Mouse (Mus musculus) midbrain, embryonic 13.5 days (tissue): Measurements from ENCODE around the gene Atoh8. TPM values are rescaled to one million over a fixed set of nuclear protein-coding genes. Genes with fewer than 3 reads are reported as not detected.
A peak's percentile ranks its signal among the peaks of the same experiment; 100 is the strongest.

ENCODE experiments used
- ATAC-seq: fragments of 200-750 bp; cut with Nextera tagmentation; 2 replicates; pipeline ENCODE4 v1.8.0; 2017; ENCODE audit warnings: mild to moderate bottlenecking, moderate TSS enrichment, moderate library complexity
- H3K27ac ChIP-seq: fragments of 300-500 bp; sonication (generic); 2 replicates; pipeline ENCODE4 v1.5.1; 2015; ENCODE audit warnings: inconsistent platforms, mild to moderate bottlenecking, moderate library complexity
- H3K27me3 ChIP-seq: fragments of 300-500 bp; sonication (generic); 2 replicates; pipeline ENCODE4 v1.6.1; 2015; ENCODE audit warnings: mild to moderate bottlenecking, inconsistent platforms
- H3K36me3 ChIP-seq: fragments of 300-500 bp; sonication (generic); 2 replicates; pipeline ENCODE4 v1.6.1; 2015; ENCODE audit warnings: mild to moderate bottlenecking, inconsistent platforms
- H3K4me1 ChIP-seq: fragments of 300-500 bp; sonication (generic); replicated peaks from 2 replicates; pipeline ENCODE4 v1.6.1; 2015; ENCODE audit warnings: inconsistent platforms
- H3K4me2 ChIP-seq: fragments of 300-500 bp; sonication (generic); replicated peaks from 2 replicates; pipeline ENCODE4 v1.6.1; 2015; ENCODE audit warnings: moderate library complexity, mild to moderate bottlenecking, inconsistent platforms
- H3K4me3 ChIP-seq: fragments of 300-500 bp; sonication (generic); replicated peaks from 2 replicates; pipeline ENCODE4 v1.5.1; 2015; ENCODE audit warnings: mild to moderate bottlenecking, inconsistent platforms
- H3K9ac ChIP-seq: fragments of 300-500 bp; sonication (generic); replicated peaks from 2 replicates; pipeline ENCODE4 v1.6.1; 2015; ENCODE audit warnings: mild to moderate bottlenecking, inconsistent platforms
- H3K9me3 ChIP-seq: fragments of 300-500 bp; sonication (generic); 2 replicates; pipeline ENCODE4 v1.6.1; 2016; ENCODE audit warnings: mild to moderate bottlenecking, inconsistent platforms
- WGBS: fragments of 180-500 bp; shearing (Covaris S2); methylation state at CpG from one replicate; pipeline ENCODE4 v1.1.7; 2015; 5-methylcytosine and 5-hydroxymethylcytosine counted together
- polyA plus RNA-seq: library from polyadenylated mRNA; unstranded; fragments of >200 nt; fragmentation: Nextera tagmentation; extraction: Ambion mirVana; gene quantifications from 2 replicates; pipeline ENCODE4 v1.2.1, GENCODE M21; 2015

Atoh8 gene
- polyA plus RNA-seq, 1 experiment from 2014 or later: 3.8 TPM

DNA sequence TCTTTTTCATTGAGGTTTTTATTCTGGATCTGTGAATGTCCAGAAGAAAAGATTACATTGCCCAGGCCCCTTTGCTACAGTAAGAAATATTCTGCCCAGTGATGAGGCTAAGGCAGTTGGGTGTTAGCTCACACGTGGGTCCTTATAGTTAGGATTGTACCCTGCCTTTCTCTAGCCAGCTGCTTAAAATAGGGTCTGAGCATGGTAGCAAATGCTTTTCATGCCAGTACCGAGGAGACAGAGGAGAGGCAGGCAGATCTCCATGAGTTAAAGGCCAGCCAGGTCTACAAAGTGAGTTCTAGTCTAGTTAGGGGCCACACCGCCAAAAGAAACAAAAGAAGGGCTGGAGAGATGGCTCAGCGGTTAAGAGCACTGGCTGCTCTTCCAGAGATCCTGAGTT, 17.8 kb upstream of the Atoh8 start:
- Histone ChIP-seq H3K4me3 (no peak overlapping the region), H3K4me2 (no peak overlapping the region), H3K9me3 (no peaks in the 10 kb centered on the region), H3K27ac (no peak overlapping the region), H3K9ac (no peak overlapping the region), H3K36me3 (no peaks in the 10 kb centered on the region), H3K27me3 (no peaks in the 10 kb centered on the region), H3K4me1 (peaks cover 14% of the 10 kb centered on the region)
- WGBS: 83% methylated on average over 4 of the region's 4 CpGs
- ATAC-seq: no peak

DNA sequence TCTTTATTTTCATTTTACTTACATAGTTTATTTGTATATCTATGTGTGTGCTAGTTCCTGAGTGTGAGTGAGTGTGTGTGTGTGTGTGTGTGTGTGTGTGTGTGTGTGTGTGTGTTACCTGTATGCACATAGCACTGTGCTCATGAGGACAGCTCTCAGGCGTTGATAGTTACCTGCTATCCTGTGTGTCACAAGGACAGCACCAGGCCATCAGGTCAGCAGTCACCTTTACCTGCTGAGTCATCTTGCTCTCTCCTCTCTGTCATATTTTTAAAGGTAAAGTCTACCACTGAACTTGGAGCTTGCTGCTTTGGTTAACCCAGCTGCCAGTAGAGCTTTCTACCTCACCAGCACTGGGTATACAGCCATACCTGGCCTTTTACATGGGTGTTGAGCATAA, 17.1 kb upstream of the Atoh8 start:
- Histone ChIP-seq H3K4me2 (no peak overlapping the region), H3K27me3 (no peaks in the 10 kb centered on the region), H3K36me3 (no peaks in the 10 kb centered on the region), H3K9ac (no peak overlapping the region), H3K4me3 (no peak overlapping the region), H3K4me1 (peaks cover 14% of the 10 kb centered on the region), H3K27ac (no peak overlapping the region), H3K9me3 (no peaks in the 10 kb centered on the region)
- 63% methylated on average over 1 of the region's 1 CpGs for WGBS
- no peak for ATAC-seq

DNA sequence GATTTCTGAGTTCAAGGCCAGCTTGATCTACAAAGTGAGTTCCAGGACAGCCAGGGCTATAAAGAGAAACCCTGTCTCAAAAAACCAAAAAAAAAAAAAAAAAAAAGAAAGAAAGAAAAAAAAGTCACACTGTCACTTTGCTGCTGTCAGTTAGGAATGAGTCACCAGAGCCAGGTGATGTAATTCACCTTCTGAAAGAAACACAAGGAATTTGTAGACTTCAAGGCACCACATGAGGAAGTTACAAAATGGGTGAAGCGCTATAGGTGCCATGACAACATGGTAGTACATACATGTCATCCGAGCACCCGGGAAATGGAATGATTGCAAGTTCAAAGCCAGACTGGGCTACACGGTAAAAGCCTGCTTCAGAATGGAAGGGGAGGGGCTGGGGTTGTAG, 14.6 kb upstream of the Atoh8 start:
- H3K27ac ChIP-seq: no peak overlapping the region
- H3K36me3 ChIP-seq: no peaks in the 10 kb centered on the region
- H3K4me1 ChIP-seq: peaks cover 12% of the 10 kb centered on the region
- H3K27me3 ChIP-seq: no peaks in the 10 kb centered on the region
- H3K9ac ChIP-seq: no peak overlapping the region
- H3K4me2 ChIP-seq: no peak overlapping the region
- 87% methylated on average over 4 of the region's 4 CpGs for WGBS
- H3K4me3 ChIP-seq: no peak overlapping the region
- H3K9me3 ChIP-seq: no peaks in the 10 kb centered on the region
- no peak for ATAC-seq

DNA sequence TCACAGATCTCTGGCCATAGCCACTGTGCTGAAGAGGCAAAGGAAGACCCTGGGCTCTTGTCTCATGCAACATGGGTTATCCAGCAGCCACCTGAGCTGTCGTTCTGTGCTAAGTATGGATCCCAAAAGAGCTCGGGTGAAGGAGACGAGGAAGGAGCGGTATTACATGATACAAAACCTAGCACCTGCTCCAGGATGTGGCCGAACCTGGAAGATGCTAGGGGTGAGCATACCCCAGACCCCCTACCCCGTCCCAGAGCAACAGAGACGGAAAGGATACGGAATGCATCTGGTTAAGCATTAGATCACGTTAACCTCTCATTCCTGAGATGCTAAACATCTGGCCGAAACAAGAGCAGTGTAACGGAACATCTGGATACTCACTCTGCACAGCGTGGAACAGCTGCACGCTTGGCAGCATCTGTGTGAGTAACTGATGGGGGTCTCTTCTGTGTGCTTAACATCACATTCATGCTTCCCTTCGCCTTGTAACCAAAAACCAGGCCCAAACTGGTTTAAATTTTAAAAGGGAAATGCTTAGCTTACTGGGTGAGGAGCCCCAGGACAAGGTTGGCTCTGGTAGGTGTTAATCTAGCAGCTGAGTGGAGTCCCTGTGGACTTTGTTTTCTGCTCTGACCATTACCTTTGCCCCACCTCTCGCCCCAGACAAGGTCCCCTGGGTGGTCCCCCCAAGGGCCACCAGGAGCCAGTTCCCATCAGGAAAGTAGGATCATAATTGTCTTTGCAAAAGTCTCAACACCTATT, 13.0 kb upstream of the Atoh8 start:
- Histone ChIP-seq H3K27me3 (no peaks in the 10 kb centered on the region), H3K4me3 (no peak overlapping the region), H3K27ac (no peak overlapping the region), H3K9me3 (no peaks in the 10 kb centered on the region), H3K4me2 (no peak overlapping the region), H3K4me1 (0 out of 2 replicates have a peak, but pooled peaks cover 3% of the 10 kb centered on the region), H3K36me3 (no peaks in the 10 kb centered on the region), H3K9ac (no peak overlapping the region)
- no peak for ATAC-seq
- WGBS: 87% methylated on average over 15 of the region's 15 CpGs

DNA sequence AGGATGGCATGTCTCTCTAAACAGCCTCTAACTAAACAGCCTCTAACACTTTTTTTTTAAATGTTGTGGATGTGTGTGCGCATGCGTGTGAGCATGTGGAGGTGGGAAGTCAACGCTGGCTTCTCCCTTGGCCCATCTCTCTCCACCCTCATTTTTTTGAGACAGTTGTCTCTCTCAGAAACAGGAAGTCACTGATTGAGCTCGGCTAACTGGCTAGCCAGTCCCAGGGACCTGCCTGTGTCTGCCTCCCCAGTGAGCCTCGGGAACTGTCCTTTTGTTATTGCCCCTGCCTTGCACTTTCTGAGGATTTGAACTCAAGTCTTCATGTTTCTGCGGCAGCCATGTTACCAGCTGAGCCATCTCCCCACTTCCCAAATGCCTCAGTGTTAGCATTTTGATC, 10.9 kb upstream of the Atoh8 start:
- no peak overlapping the region for H3K4me3 ChIP-seq
- no peak overlapping the region for H3K27ac ChIP-seq
- H3K9ac ChIP-seq: no peak overlapping the region
- H3K9me3 ChIP-seq: no peaks in the 10 kb centered on the region
- 87% methylated on average over 6 of the region's 6 CpGs for WGBS
- no peak for ATAC-seq
- H3K27me3 ChIP-seq: peaks cover 5% of the 10 kb centered on the region; the same call in 1 of the 2 replicates
- H3K36me3 ChIP-seq: no peaks in the 10 kb centered on the region
- H3K4me1 ChIP-seq: 0 out of 2 replicates have a peak, but pooled peaks cover 3% of the 10 kb centered on the region
- H3K4me2 ChIP-seq: no peak overlapping the region

DNA sequence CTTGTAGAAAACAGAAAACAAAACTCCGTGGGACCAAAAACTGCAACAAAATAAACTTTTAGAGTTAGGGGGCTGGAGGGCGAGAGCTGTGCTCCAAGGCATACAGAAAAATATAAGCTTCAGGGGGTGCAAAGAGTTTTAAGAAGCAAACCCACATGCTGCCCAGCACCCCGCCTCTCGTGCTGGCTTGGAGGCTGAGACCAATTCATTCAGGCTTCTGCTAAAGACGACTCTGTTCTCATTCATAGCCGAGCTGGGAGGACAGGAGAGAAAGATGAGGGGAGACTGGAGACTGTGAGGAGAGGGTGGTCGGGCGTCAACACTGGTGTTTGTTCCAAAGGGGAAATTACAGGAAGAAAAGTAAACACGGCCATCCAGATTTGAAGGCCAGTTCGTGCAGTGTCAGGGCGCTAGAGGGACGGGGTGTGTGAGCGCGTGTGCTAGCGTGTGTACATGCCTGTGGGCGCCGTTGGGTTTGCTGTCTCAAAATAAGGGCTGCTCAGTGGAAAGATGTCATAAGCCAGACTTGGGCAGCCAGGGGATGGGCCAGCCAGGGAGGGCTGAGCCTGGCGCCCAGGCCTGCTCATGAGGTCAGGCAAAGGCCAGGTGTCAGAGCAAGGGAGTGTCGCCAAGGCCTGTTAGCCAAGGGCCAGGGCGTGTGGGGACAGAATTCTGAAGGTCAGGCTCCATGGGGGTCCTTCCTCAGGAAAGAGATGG, 9.3 kb upstream of the Atoh8 start:
- ATAC-seq: peak; percentile 59; the same call in 1 of the 2 replicates
- 0 out of 2 replicates have a peak, but pooled peaks cover 3% of the 10 kb centered on the region for H3K4me1 ChIP-seq
- peak overlapping the region; percentile 72 for H3K27ac ChIP-seq
- no peak overlapping the region for H3K9ac ChIP-seq
- H3K27me3 ChIP-seq: peaks cover 18% of the 10 kb centered on the region
- H3K4me3 ChIP-seq: no peak overlapping the region
- no peak overlapping the region for H3K4me2 ChIP-seq
- H3K9me3 ChIP-seq: no peaks in the 10 kb centered on the region
- H3K36me3 ChIP-seq: no peaks in the 10 kb centered on the region
- 65% methylated on average over 20 of the region's 20 CpGs for WGBS

DNA sequence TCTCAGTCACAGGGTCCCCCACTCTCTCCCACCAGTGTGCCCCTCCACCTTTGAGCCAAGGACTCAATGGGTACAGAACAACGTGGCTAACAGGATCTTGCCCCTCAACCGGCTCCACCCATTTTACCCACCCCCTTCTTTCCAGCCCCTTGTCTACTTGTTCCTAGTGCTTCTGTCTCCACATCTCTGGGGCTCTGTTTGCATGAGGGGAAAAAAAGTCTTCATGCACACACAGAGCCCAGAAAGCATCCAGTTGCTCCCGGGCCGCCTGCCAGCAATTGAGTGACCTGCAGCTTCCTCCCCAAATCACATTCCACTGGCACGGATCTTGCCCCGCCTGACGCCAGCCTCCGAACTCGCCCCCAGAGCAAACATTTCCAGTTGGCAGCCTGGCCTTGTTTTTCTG, 8.8 kb upstream of the Atoh8 start:
- Histone ChIP-seq H3K4me3 (no peak overlapping the region), H3K4me1 (0 out of 2 replicates have a peak, but pooled peaks cover 3% of the 10 kb centered on the region), H3K9ac (no peak overlapping the region), H3K9me3 (no peaks in the 10 kb centered on the region), H3K4me2 (no peak overlapping the region), H3K36me3 (no peaks in the 10 kb centered on the region), H3K27ac (peak overlapping the region; percentile 72; the same call in 1 of the 2 replicates), H3K27me3 (peaks cover 24% of the 10 kb centered on the region)
- WGBS: 40% methylated on average over 9 of the region's 9 CpGs
- ATAC-seq: peak; percentile 69

DNA sequence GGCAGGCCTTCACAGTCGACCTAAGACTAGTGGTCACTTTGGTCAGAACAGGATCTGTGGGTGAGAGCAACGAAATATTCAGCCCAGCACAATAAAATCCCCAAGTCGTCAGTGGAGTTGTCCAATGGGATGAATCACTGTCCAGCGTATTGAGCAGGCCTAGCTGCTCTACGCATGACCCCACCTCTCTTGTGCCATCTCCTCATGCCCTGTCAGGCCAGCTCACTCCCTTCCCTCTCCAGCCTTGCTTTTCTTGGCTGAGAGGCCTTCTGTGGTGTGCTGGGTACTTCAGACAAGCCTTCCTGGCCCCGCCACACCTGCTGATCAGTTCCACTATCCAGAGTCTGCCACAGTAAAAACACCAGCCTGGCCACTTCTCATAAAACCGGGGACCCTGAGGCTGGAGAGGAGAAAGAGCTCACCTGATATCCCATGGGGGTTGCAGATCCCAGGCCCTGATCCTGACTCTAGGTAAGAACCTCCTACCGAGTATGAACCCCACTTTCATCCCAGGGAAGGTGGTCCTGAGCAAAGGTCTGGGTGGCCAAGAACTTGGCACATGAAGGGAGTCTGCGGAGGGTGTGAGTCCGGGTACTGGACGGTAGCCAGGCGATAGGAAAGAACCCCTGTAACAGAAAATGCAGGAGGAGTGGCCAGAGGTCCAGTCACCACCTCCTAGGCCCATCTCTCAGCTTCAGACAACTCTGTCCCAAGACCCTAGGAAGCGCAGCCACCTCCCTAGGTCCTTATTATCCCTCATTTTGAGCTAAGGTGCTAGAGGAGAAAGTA, 7.3 kb upstream of the Atoh8 start:
- H3K27me3 ChIP-seq: peaks cover 37% of the 10 kb centered on the region
- no peaks in the 10 kb centered on the region for H3K36me3 ChIP-seq
- H3K4me1 ChIP-seq: 0 out of 2 replicates have a peak, but pooled peaks cover 3% of the 10 kb centered on the region
- 87% methylated on average over 13 of the region's 13 CpGs for WGBS
- H3K4me3 ChIP-seq: no peak overlapping the region
- H3K9ac ChIP-seq: no peak overlapping the region
- no peaks in the 10 kb centered on the region for H3K9me3 ChIP-seq
- no peak overlapping the region for H3K4me2 ChIP-seq
- no peak for ATAC-seq
- H3K27ac ChIP-seq: no peak overlapping the region

DNA sequence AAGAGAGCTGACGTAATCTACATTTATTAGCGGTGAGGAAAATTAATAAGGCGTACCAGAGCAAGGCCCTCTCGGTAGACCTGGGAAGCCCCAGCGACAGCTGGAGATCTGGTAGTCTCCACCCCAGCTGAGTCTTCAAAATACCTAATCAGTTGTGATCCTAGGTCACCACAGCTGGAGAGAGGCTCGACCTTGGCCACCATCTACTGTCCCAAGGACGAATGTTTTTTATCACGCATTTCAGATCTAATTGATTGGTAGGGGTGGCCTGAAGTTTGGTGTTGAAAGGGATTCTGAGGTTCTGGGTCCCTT, 6.4 kb upstream of the Atoh8 start:
- no peak for ATAC-seq
- H3K4me3 ChIP-seq: no peak overlapping the region
- WGBS: 42% methylated on average over 8 of the region's 8 CpGs
- peaks cover 45% of the 10 kb centered on the region for H3K27me3 ChIP-seq
- H3K4me2 ChIP-seq: no peak overlapping the region
- H3K9ac ChIP-seq: no peak overlapping the region
- no peaks in the 10 kb centered on the region for H3K36me3 ChIP-seq
- H3K27ac ChIP-seq: no peak overlapping the region
- H3K9me3 ChIP-seq: no peaks in the 10 kb centered on the region
- H3K4me1 ChIP-seq: peaks cover 5% of the 10 kb centered on the region; the same call in 1 of the 2 replicates

DNA sequence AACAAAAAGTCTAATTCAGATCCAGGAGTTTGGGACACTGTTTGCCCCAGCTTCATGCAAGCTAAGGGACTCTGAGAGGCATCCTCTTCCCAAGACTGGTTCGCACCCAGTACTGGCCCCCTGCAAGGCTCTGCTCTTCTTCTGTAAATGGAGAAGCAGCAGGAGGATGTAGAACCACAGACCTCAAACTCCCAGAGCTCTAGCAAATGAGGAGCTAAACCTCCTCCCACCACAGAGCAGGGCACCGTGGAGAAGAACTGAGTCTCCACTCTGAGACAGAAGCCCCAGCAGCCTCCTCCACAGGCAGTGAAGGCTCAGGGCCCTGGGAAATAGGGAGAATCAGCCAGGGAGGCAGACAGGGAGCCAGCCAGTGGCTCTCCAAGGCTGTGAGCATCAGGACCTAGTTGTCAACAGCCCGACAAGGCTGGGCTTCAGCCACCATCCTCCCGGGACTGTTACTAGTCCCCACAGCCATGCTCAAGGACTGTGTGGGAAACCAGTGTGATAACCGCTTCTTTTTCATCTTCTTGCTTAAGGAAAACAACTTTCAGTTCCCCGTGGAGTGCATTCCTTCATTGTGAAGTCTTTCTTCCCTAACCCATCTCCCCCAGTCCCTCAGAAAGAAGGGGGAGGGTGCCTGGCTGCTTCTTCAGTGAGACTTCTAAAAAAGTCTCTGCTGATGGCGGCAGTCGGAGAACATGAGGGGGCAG, 5.9 kb upstream of the Atoh8 start:
- Histone ChIP-seq H3K4me1 (peaks cover 11% of the 10 kb centered on the region), H3K4me3 (no peak overlapping the region), H3K27ac (no peak overlapping the region), H3K9ac (no peak overlapping the region), H3K36me3 (no peaks in the 10 kb centered on the region), H3K4me2 (no peak overlapping the region), H3K27me3 (peaks cover 50% of the 10 kb centered on the region), H3K9me3 (no peaks in the 10 kb centered on the region)
- WGBS: 22% methylated on average over 8 of the region's 8 CpGs
- ATAC-seq: no peak

DNA sequence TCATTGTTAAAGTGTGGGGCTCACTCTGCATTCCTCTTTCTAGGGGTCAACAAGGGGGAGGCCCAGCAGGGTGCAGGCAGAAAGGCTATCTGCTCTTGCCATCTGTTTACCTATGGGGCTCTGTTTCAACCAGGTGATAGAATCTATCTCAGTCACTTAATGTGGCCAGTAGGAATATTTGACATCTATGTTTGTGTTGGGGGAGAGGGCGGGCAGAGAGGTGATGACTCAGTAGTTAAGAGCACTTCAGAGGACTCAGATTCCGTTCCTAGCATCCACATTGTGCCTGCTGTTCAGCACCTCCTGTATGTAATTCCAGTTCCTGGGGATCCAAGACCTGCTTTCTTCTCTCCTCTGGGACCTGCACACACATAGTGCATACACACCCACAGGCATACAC, 4.7 kb upstream of the Atoh8 start:
- Histone ChIP-seq H3K9me3 (no peaks in the 10 kb centered on the region), H3K9ac (no peak overlapping the region), H3K36me3 (no peaks in the 10 kb centered on the region), H3K4me2 (no peak overlapping the region), H3K27ac (no peak overlapping the region), H3K4me1 (peaks cover 23% of the 10 kb centered on the region), H3K4me3 (no peak overlapping the region), H3K27me3 (peaks cover 62% of the 10 kb centered on the region)
- ATAC-seq: no peak
- 68% methylated on average over 2 of the region's 2 CpGs for WGBS
